Mouse (Mus musculus) neutrophil, adult 5-6 weeks (primary cell): ENCODE data around the gene Nkapd1. TPM values are rescaled to one million over a fixed set of nuclear protein-coding genes. Genes with fewer than 3 reads are reported as not detected.
A peak's percentile ranks its signal among the peaks of the same experiment; 100 is the strongest.
"Not testable (repeated sequence)": the region's sequence is repeated elsewhere in the genome, so short reads cannot be mapped to it uniquely, and the experiment has no call there.

Experiments
- ATAC-seq: fragments of 151-379, 151-347 bp; 2 replicates; pipeline ENCODE4 v1.8.0; 2017; ENCODE audit warnings: mild to moderate bottlenecking, moderate TSS enrichment; ENCODE audit not compliant: insufficient number of reproducible peaks, poor library complexity, low FRiP score, severe bottlenecking; ENCODE audit errors: extremely low read depth
- total RNA-seq: library from RNA; stranded (forward); fragments of 200-1000 nt; gene quantifications from 2 replicates; pipeline ENCODE4 v1.2.3, GENCODE M21; 2017

Gene Nkapd1
- 28.4 and 29.7 TPM in 2 replicates for total RNA-seq

DNA sequence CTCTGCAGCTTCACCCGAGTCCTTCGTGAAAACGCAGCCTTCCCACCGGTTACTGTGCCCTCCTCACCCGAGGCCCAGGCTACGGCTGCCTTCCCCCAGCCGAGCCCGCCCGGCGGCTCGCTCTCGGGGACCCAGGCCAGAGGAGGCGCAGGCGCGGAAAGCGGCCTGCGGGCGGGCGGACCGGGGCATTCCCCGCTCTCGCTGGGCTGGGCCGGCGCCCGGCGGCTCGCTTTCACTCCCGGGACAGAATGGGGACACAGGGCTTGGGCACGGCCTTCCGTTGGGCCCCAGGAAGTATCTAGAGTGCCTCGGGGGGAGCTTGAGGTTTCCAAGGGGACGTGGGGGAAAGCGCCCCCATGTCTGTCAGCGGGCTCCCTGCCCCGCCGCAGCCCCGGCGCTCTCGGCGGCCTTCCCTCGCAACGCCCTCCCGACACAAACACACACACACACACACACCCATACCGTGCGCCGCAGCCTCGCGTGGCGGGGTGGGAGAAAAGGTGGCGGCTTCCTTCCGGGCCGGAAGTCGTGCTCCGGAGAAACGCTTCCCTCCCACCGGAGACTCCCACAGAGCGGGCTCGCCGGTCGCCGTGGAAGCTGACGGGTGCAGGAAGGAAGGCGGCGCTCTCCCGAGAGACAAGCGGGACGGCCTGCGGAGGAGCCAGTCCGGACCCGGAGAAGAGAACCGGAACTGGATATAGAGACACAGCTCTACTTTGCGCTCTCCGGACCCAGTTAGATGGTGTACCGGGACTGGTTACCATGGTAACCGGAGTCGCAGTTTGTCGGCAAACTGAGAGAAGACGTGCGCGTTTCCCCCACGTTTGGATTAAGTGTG is at the start of gene Nkapd1, which contains the start of gene Pih1d2:
Nkapd1 (minus strand) TSS at position 699 of the 838 bp plus-strand sequence.
Pih1d2 (plus strand) TSS at position 556 of the 838 bp plus-strand sequence.
- peak; percentile 87 for ATAC-seq

DNA sequence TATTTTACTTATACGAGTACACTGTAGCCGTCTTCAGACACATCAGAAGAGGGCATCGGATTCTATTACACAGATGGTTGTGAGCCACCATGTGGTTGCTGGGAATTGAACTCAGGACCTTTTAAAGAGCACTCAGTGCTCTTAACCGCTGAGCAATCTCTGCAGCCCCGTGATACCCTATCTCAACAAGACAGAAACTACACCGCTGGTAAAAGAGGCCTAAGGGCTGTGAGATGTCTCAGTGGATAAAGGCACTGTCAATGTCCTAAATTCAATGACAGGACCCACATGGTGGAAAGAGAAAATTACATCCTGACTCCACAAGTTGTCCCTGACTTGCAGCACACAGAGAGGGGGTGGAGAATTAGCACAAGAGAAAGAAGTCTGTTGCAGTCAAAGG is 49.2 kb upstream of the Nkapd1 start:
- no peak for ATAC-seq

DNA sequence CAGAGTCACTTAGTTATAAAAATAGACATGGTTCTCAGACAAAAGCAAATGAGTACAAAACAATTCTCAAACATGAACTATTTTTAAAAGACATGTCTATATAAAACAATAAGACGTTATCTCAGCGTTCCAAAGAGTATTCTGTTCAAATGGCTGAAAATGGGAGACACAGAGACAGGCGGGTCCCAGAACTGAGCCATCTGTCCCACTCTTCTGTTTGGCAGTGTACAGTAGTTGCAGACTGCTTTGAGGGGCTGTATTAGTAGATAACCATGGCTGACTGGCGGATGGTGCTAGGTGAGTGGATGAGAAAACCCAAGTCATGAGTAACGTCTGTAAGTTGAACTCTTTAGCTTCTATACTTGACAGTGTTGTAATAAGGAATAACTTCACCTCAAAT is 47.6 kb upstream of the Nkapd1 start:
- ATAC-seq = no peak

DNA sequence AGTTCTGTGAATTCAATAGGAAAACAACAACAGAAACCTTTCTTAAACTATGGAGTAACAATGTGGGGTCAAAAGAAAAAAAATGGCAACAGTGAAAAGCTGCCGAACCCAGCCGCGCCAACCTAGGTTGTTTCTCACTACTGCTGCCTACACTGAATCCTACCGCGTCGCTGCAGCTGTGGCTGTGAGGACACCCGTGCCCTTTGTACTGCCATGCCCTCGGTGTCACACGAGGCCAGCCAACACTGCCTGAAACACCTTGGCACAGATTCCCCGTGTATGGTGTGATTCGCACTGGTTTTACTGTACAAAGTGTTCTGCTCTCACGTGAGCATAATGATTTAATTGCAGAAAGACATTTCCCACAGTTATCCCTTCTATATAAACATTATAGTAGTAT is 43.2 kb upstream of the Nkapd1 start:
- 0 out of 2 replicates have a peak, but pooled peaks have one; percentile 10 for ATAC-seq

DNA sequence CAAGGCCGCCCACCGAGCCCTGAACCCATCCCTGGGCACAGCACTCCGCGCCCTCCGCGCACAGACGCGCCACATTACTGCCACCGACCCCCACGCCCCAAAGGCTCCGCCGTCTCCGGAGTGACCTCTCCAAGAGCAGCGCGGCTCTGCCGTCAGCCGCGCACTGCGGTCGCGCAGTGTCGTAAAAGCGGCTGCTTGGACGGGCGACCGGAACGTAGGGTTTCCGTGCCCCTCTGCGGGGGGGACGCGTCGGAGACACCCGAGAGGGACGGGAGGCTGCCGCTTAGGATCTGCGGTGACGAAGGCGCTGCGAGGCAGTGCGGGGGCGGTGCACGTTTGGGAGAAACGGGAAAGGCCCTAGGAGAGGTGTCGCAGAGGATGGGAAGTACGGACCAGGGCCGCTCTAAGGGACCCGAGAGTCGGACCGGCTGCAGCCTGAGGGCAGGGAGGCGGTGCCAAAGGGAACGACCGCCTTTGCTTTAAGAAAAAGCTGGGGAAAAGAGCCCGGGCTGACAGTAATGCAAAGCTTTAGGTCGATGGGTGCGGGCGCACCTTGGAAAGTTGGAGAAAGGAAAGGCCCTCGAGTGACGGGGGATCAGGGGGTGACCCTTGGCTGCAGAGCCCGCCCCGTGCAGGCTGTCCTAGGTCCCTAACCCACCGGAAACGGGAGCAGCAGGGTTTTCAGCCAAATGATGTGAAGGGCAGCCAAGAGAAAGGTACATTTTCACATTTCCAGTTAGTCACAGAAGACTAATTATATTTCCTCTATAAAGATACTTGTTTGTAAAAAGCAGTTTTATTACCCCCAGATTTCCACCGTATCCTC is 42.3 kb upstream of the Nkapd1 start, which contains the start of gene Dlat:
Dlat (minus strand) TSS at position 389 of the 826 bp plus-strand sequence.
- ATAC-seq = peak; percentile 91

DNA sequence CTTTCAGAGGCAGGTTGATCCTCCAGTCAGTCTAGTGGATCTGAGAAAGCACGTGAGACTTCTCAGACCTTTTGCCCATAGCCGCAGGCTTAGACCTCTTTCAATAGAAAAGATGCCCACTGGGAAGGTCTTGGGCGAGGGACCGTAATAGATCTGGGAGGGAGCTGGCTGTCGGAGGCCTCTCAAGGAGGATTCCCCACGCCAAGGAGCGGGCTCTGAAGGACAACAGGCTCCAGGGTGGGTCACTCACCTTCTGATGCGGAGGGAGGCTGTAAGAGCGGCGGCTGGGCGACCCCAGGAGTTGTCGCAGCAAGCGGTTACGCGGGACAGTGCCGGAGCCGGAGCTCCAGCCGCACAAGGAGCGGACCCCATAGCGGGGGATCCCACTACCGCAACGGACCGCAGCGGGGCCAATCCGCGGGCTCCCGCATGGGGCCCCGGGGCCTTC is 41.7 kb upstream of the Nkapd1 start:
- peak; percentile 11; the same call in 1 of the 2 replicates for ATAC-seq

DNA sequence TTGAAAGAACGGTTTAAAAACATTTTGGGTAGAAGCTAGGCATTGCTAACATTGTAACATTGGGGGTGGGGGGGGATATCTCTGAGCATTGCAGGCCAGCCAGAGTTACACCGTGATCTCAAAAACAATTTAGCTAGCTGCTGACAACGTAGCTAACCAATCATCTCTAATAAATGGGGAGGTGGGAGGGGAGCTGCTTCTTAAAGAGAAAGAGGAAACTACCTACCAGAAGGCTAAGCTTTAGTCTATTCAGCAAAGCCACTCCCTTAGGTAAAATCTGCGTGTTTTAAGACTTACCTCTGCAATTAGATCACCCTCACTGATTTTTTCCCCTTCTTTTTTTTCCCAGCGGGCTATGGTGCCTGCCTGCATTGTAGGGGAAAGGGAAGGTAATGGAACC is 41.1 kb upstream of the Nkapd1 start:
- no peak for ATAC-seq

DNA sequence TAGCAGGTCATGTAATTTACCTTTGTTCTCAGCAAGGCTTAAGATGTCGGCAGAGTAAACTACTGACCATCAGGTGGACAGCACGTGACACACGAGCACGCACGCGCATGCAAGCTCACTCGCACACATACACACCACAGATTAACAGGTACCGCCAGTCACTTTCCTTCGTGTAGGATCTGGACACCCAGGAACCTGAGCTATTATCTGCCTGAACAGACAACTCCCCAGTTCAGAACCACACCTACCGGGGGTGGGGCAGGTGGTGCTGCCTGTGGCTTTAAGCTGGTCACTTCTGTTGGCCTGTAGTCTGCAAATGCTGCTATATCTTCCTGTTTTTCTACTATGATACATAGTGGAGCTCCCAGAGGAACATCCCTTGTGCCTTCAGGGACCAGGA is 33.2 kb upstream of the Nkapd1 start:
- ATAC-seq = no peak

DNA sequence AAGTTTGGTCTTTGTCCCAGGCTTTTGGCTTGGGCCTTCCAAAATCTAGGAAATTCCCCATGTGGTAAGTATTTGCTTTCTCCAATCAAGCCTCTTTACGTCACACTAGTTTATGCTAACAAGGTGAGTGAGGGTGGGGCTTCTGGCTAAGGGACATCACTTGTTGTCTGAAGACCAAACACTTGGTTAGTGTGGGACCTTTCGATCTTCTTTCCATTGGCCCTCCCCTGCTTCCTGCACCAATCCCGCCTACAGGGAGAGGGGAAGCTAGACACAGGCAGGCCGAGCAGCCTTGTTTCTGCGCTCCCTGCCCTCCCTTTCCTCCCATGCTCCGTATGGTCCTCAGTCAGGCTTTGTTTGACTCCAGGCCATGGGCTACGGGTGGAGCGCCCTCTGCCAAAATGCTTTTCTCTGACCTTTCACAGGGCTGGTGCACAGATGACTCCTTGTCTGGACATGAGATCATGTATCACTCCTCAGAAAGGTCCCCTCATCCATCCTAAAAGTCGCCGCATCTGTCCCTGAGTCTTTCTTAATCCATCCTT is 29.6 kb upstream of the Nkapd1 start:
- ATAC-seq = no peak

DNA sequence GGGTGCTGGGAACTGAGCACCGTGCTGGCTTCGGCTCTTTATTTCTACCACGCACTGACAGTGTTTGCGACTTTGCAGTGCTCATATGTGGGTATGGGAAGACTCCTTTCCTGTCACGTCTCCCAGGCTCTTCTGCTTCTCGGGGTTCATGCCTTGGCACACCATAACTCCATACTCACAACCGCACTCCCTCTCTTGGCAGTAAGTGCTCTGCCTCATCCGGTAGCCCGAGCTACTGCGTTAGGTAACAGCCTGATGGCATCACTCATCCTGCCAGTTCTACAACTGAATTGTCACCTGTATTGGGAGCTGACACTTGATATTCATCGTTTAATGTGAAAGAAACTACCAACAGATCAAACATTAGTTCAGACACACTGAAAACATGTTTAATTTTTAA is 17.0 kb upstream of the Nkapd1 start:
- ATAC-seq = no peak

DNA sequence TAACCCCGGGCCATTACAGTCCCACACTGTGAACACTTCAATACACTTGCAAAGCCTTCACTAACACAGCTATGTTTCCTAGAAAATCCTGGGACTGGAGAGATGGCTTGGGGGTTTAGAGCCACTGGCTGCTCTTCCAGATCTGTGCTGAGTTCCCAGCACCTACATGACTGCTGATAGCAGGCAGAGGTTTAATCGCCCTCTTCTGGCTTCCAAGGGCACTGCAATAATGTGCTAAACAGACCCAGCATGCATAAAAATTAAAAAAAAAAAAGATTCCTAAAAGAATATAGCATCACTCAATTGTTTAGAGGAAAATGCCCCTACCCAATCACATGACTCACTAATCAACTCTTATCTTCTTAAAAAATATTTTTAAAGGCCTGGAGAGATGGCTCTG is 15.8 kb upstream of the Nkapd1 start:
- no peak for ATAC-seq

DNA sequence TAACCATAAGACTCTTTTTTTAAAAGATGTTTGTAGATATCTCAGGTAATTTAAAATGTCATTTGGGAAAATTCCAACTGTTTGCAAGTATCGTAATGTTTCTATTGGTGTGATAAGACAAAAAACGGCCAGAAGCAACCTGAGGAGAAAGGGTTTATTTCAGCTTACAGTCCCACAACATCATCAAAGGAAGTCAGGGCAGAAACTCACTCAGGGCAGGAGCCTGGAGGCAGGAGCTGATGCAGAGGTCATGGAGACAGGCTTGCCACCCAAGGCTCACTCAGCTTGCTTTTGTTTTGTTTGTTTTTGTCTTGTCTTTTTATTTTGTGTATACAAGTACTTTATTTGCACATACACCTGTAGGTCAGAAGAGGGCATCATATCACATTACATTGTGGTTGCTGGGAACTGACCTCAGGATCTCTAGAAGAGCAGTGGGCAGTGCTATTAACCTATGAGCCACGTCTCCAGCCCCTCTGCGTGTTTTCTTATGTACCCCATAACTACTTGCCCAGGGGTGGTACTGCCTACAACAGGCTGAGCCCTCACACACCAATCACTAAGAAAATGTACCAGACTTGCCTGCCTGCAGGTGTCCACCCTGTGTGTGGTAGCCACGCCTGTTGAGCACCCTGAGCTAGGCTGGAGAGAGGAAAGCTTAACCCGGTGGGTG is 14.9 kb upstream of the Nkapd1 start:
- no peak for ATAC-seq

DNA sequence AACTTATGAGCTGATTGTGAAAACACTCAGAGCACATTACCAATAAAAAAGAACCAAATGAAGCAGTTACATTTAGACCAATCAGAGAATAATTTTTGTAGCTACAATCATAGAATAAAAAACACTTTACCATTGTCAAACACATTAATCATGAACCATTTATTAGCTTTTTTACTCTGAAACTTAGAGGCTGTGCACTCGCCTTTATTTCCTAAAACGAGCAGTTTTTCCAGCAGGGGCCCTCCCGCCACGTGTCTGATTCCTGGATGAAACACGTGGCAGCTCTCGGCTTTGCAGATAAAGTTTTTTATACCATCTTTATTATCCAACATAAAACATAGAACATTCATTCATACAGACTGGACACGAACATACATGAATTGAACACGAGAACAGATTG is 13.6 kb upstream of the Nkapd1 start:
- ATAC-seq = not testable (repeated sequence)

DNA sequence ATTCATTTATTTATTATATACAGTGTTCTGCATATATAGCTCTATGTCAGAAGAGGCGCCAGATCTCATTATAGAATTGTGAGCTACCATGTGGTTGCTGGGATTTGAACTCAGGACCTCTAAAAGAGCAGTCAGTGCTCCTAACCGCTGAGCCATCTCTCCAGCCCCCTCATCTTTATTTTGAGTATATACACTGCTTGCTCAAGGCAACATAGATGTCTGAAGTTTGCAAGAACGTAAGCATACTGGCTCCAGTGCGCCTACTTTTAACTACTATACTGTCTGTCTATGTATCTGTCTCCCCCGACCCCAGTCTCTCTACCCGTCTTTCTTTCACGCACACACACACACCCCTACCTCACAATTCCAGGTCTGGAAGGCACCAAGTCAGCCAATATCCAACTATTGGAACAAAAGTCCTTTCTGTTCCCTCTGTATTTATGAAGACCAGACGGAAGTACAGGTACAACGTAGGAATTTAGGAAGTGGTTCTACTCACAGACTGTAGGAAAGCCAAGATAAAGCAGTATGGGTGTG is 598 bp upstream of the Nkapd1 start:
- no peak for ATAC-seq

DNA sequence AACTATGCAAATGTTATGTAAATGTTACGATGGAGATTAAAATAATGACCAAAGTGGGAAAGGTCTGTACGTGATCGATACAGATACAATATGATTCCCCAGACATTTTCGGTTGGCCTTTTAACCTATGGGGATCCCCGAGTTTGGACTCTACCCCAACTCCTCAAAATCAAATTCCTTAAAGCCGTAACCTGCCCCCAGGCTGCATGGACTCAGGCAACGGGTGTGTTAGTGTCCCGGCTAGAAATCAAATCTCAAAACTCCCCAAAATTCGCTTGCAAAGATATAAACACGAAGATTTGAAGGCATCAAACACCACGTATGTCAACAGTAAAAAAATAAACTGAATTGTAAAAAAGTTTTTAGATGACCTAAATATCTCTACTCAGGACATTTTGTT is 1.1 kb downstream of the Nkapd1 start:
- ATAC-seq = no peak

DNA sequence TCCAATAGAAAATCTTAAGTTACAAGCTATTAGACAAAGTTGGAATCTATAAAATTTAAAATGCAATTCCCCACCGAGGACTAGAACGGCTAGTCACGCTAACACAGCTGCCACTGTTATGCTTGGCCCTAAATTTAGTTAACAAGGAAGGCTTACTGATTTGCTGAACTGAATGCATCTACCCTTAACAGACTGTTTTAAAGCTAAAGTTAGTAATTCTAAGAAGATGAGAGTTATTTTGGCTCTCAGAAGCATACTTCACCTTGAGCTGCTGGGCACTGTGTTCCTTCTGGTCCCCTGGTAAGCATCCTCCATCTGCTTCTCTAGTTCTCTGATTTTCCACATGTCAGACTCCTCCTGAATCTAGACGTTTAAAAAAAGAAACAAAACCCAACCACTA is 5.1 kb downstream of the Nkapd1 start:
- ATAC-seq = no peak

DNA sequence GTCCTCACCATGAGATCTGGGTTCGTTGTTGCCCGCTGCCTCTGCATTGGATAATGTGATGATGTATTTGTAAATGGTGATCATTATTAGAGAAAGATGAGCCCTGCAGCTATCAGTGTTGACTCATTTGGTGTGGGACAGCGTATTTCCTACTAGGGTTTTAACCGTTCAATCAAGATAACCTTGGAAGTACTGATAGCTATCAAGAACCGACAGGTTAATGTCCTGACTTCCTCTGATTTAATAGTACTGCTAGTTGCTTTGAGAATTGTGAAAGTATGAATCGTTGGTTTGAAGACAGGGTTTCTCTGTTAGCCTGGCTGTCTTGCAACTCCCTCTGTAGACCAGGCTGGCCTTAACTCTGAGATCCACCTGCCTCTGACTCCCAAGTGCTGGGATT is 12.9 kb downstream of the Nkapd1 start:
- ATAC-seq = no peak

DNA sequence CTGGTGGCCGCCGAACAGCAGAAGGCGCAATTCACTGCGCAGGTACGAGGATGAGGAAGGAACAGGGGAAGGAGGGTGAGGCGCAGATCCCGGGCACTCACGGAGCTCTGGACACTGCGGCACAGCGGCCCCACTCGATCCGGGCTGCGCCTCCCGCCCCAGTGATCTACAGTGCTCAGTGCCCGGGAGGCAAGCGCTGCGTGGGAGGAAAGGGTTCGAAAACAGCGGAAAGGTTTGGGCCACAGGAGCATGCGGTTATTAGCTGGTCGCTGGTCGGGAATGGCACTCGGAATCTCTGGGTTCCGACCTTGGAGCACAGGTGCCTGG is 13.3 kb downstream of the Nkapd1 start:
- no peak for ATAC-seq
